Mouse (Mus musculus): ENCODE measurements around the gene Prdm16. TPM values are rescaled to one million over a fixed set of nuclear protein-coding genes. Genes with fewer than 3 reads are reported as not detected.

Prdm16 gene
- polyA plus RNA-seq, 1 experiment from 2014 or later: 22.4 TPM

DNA sequence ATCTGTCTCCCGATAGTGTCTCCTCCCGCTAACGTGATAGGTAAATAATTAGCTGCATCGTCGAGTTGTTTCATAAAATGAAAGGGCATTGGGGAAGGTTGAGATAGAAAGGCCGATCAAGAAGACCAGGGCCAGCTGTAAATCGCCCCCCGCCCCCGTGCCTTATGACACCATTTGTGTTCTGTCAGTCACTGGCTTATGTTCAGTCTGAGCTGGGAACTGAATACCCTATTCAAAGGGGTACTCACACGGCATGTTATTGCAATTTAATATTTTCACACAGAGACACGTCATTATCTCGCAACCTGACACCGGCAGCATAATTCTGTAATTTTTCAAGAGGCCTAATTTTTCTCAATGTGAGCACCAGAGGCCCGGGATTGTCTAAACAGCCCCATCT lies 11.0 kb downstream of the Prdm16 start:
- Histone ChIP-seq H3K4me1 (peaks cover 49% of the 10 kb centered on the region), H3K9me3 (no peaks in the 10 kb centered on the region), H3K27ac (no peak overlapping the region), H3K4me2 (no peak overlapping the region), H3K36me3 (no peaks in the 10 kb centered on the region), H3K4me3 (no peak overlapping the region), H3K9ac (no peak overlapping the region), H3K27me3 (peaks cover 10% of the 10 kb centered on the region)
- WGBS: 35% methylated on average over 14 of the region's 14 CpGs
- ATAC-seq (ENCODE audit: borderline replicate concordance, extremely low read depth, low FRiP score, low TSS enrichment): no peak

DNA sequence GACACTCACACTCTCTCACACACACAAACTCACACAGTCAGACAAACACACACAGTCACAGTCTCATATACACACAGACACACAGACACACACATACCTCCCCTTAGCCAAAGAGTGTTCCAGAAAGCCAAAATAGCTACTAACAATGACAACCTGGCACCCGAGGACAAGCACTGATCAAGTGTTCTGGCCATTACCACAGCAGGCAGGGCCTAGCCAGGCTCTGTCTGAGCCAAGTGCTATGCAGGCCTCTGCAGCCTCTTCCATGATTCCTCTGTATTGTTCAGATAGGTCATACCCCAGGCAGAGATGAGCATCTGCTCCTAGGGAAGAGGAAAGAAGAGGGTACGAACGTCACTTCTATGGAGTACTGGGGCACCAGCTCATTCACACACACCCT lies 13.4 kb downstream of the Prdm16 start:
- Histone ChIP-seq H3K4me3 (no peak overlapping the region), H3K36me3 (no peaks in the 10 kb centered on the region), H3K9me3 (no peaks in the 10 kb centered on the region), H3K27ac (no peak overlapping the region), H3K27me3 (no peaks in the 10 kb centered on the region), H3K9ac (no peak overlapping the region), H3K4me1 (peaks cover 32% of the 10 kb centered on the region), H3K4me2 (no peak overlapping the region)
- 77% methylated on average over 3 of the region's 3 CpGs for WGBS
- ATAC-seq (ENCODE audit: borderline replicate concordance, extremely low read depth, low FRiP score, low TSS enrichment): no peak

DNA sequence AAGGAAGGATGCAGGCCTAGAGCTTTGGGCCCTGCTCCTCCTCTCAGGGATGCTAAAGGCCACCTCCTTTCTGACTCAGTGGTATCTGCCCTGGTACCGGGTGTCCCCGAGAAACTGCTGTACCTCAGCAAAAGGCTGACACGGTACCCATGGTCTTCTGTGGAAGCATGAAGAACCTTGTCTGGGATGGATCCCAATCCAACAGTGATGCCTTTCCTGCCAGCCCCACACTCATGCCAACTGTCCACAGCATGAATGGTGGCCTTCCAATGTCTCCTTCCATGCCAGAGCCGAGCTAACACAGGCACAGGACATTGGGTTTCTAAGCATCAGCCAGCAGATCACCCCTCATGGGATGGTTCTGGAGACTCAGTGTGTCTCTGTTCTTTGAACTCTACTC lies 14.2 kb downstream of the Prdm16 start:
- no peak overlapping the region for H3K27ac ChIP-seq
- no peak overlapping the region for H3K4me3 ChIP-seq
- H3K36me3 ChIP-seq: no peaks in the 10 kb centered on the region
- no peak overlapping the region for H3K4me2 ChIP-seq
- ATAC-seq (ENCODE audit: borderline replicate concordance, extremely low read depth, low FRiP score, low TSS enrichment): no peak
- no peaks in the 10 kb centered on the region for H3K27me3 ChIP-seq
- no peak overlapping the region for H3K9ac ChIP-seq
- 90% methylated on average over 4 of the region's 4 CpGs for WGBS
- H3K4me1 ChIP-seq: peaks cover 36% of the 10 kb centered on the region
- no peaks in the 10 kb centered on the region for H3K9me3 ChIP-seq

DNA sequence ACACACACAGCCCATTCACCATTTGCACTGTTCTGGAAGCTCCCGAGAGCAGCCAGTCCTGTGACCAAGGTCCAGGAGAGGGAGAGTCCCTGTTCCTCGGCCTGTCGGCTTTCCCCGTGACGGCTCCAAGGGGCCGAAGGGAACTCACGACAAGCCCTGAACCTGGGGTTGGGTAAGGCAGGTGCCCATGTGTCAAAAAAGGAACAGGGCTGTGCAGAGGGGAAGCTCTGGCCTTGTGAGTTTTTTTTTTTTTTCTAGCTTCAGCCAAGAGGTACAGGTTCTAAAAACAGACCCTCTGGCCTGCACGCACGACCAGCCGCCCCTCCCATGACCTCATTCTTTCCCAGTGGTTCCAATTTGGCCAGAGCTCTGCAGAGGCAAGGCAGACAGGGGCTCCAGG lies 25.5 kb downstream of the Prdm16 start:
- Histone ChIP-seq H3K9ac (no peak overlapping the region), H3K27me3 (no peaks in the 10 kb centered on the region), H3K4me3 (no peak overlapping the region), H3K4me2 (no peak overlapping the region), H3K4me1 (no peaks in the 10 kb centered on the region), H3K36me3 (no peaks in the 10 kb centered on the region), H3K27ac (no peak overlapping the region), H3K9me3 (no peaks in the 10 kb centered on the region)
- ATAC-seq (ENCODE audit: borderline replicate concordance, extremely low read depth, low FRiP score, low TSS enrichment): no peak
- 84% methylated on average over 10 of the region's 10 CpGs for WGBS

DNA sequence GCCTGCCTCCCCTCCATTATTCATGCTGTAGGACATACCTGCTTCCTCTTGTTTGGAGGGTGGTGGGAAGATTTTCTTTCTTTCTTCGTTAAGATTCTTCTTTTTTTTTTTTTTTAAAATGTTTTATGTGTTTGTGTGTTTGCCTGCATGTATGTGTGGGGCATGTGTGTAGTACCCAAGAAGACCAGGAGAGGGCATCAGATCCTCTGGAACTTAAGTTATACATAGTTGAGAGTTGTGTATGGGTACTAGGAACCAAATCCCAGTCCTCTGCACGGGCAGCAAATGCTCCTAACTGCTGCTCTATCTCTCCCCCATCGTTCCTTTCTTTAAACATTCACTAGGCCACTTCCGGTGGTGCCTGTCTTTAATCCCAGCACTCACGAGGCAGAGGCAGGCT lies 28.9 kb downstream of the Prdm16 start:
- Histone ChIP-seq H3K4me3 (no peak overlapping the region), H3K27ac (no peak overlapping the region)
- 77% methylated on average over 5 of the region's 5 CpGs for WGBS

DNA sequence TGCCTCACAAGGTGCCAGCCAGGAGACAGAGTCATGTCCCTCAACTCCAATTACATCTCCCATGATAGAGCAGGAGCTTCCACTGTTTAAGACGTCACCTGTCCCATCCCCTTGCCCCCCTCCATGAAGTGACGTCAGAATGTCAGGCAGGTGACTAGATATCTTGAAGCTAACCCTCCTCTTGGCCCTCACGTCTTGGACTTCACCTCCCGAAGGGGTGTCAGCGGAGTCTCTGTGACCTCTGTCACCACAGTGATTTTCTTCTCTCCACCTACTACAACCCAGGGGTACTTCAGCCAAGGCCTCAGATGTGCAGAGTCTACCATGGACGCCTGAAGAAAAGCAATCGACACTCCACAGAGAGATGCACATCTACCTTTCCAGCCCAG lies 32.2 kb downstream of the Prdm16 start:
- WGBS: 75% methylated on average over 7 of the region's 7 CpGs
- no peaks in the 10 kb centered on the region for H3K36me3 ChIP-seq
- H3K27ac ChIP-seq: no peak overlapping the region
- no peak overlapping the region for H3K9ac ChIP-seq
- H3K4me1 ChIP-seq: peaks cover 12% of the 10 kb centered on the region; the same call in 1 of the 2 replicates
- no peak overlapping the region for H3K4me2 ChIP-seq
- no peak overlapping the region for H3K4me3 ChIP-seq
- ATAC-seq (ENCODE audit: borderline replicate concordance, extremely low read depth, low FRiP score, low TSS enrichment): no peak
- no peaks in the 10 kb centered on the region for H3K9me3 ChIP-seq
- H3K27me3 ChIP-seq: no peaks in the 10 kb centered on the region; the same call in 1 of the 2 replicates

More for the DNA sequence above, 28.9 kb downstream of the Prdm16 start:
- H3K9ac ChIP-seq: no peak overlapping the region
- no peak overlapping the region for H3K4me2 ChIP-seq
- no peaks in the 10 kb centered on the region for H3K9me3 ChIP-seq
- no peak for ATAC-seq (ENCODE audit: borderline replicate concordance, extremely low read depth, low FRiP score, low TSS enrichment)
- H3K4me1 ChIP-seq: 0 out of 2 replicates have a peak, but pooled peaks cover under 1% of the 10 kb centered on the region
- H3K36me3 ChIP-seq: no peaks in the 10 kb centered on the region
- no peaks in the 10 kb centered on the region; the same call in 1 of the 2 replicates for H3K27me3 ChIP-seq

DNA sequence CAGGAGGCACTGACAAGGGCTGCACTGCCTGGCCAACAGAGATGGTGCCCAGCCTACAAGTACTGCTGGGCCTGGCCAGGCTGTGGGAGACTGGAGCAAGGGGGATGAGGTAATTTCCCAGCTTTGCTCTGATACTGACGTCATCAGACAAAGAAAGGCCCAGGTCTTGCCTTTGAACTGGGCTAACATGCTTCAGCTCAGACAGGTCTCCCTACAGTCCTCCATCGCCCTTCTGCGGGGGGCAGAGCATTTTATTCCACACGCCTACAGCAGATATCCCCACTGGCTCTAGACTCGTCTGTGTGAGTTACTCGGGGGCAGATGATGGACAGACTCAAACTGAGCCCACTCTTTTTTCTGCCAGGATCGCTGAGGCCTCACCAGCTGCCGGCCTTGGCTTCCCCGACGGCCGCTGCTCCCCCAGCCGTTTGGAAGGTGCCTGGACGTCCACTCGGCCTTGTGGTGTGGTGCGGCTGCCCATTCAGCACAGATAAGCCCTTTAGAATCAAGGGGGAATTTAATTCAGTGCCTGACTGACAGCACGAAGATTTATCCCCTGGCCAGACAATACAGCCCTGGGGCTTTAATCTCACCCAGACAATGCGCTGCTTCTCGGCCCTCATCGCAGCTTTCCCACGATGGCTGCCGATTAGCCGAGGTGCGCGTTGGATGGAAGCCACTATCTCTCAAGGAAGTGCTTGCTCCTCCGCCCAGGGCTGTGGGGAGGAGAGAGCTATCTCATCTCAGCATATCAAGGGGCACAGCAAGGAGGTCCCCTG lies 32.8 kb downstream of the Prdm16 start:
- ATAC-seq (ENCODE audit: borderline replicate concordance, extremely low read depth, low FRiP score, low TSS enrichment): no peak
- Histone ChIP-seq H3K27ac (no peak overlapping the region), H3K27me3 (no peaks in the 10 kb centered on the region; the same call in 1 of the 2 replicates), H3K36me3 (no peaks in the 10 kb centered on the region), H3K4me1 (peaks cover 12% of the 10 kb centered on the region; the same call in 1 of the 2 replicates), H3K4me2 (no peak overlapping the region), H3K9me3 (no peaks in the 10 kb centered on the region), H3K9ac (no peak overlapping the region), H3K4me3 (no peak overlapping the region)
- WGBS: 55% methylated on average over 25 of the region's 25 CpGs

DNA sequence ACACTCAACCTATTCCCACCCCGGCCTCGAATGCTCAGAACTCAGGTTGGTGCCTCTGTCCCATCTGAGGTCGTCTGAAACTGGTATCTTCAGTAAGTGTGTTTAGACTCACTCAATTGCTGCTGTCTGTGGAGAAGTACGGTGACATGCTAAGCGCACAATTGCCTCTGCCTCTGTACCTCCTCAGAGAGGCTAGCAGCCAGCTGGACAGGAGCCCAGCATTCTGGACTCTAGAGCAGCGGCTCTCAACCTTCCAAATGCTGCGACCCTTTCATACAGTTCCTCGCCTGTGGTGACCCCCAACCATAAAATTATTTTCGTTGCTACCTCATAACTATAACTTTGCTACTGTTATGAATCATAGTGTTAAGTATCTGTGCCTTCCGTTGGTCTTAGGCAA lies 34.3 kb downstream of the Prdm16 start:
- Histone ChIP-seq H3K9me3 (no peaks in the 10 kb centered on the region), H3K4me2 (no peak overlapping the region), H3K4me1 (peaks cover 12% of the 10 kb centered on the region; the same call in 1 of the 2 replicates), H3K36me3 (no peaks in the 10 kb centered on the region), H3K27ac (no peak overlapping the region), H3K9ac (no peak overlapping the region), H3K4me3 (no peak overlapping the region), H3K27me3 (no peaks in the 10 kb centered on the region; the same call in 1 of the 2 replicates)
- 59% methylated on average over 10 of the region's 10 CpGs for WGBS
- no peak for ATAC-seq (ENCODE audit: borderline replicate concordance, extremely low read depth, low FRiP score, low TSS enrichment)

DNA sequence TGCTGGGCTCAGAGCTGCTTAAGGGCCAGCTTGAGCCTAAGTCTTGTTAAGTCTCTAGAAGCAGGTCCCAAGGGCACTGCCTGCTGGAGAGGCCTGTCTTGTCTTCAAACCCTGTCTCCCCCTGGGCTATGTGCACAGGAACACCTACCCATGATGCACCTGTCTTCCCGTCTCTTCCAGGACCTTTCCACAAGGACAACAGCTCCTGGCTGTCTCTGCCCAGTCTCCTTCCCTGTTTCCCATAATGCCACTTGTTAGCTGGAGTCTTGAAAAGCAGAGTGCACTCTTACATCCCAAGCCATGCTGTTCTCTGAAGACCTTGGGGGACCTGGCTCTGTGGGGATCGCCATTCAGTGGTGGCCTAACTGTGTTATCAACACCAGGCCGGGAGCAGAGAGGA lies 35.7 kb downstream of the Prdm16 start:
- no peaks in the 10 kb centered on the region; the same call in 1 of the 2 replicates for H3K27me3 ChIP-seq
- H3K4me1 ChIP-seq: peaks cover 12% of the 10 kb centered on the region; the same call in 1 of the 2 replicates
- 66% methylated on average over 3 of the region's 3 CpGs for WGBS
- H3K9ac ChIP-seq: no peak overlapping the region
- H3K4me2 ChIP-seq: no peak overlapping the region
- H3K4me3 ChIP-seq: no peak overlapping the region
- H3K9me3 ChIP-seq: no peaks in the 10 kb centered on the region
- no peaks in the 10 kb centered on the region for H3K36me3 ChIP-seq
- no peak overlapping the region for H3K27ac ChIP-seq
- ATAC-seq (ENCODE audit: borderline replicate concordance, extremely low read depth, low FRiP score, low TSS enrichment): no peak

DNA sequence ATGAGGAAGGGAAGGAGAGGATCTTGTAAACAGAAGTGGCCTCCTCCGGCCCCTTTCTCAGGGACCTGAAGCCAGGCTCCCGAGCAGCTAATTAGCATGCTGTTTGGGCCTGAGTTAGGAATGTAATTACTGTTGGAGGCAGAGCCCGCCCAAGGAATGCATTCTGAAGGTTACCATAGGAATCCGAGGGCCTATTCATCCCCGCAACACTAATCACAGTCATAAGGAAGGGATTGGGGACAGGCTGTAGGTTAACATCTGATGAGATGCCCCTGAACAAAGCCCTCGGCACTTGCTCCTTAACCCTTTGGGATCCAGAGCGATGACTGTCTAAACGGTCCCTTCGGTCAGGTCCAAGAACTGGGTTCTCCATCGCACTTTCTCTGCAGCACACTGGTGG lies 36.7 kb downstream of the Prdm16 start:
- Histone ChIP-seq H3K4me1 (peaks cover 16% of the 10 kb centered on the region; the same call in 1 of the 2 replicates), H3K9me3 (no peaks in the 10 kb centered on the region), H3K36me3 (no peaks in the 10 kb centered on the region), H3K4me3 (no peak overlapping the region), H3K4me2 (no peak overlapping the region), H3K27ac (no peak overlapping the region), H3K27me3 (peaks cover 3% of the 10 kb centered on the region; the same call in 1 of the 2 replicates), H3K9ac (no peak overlapping the region)
- 58% methylated on average over 10 of the region's 10 CpGs for WGBS
- no peak for ATAC-seq (ENCODE audit: borderline replicate concordance, extremely low read depth, low FRiP score, low TSS enrichment)

DNA sequence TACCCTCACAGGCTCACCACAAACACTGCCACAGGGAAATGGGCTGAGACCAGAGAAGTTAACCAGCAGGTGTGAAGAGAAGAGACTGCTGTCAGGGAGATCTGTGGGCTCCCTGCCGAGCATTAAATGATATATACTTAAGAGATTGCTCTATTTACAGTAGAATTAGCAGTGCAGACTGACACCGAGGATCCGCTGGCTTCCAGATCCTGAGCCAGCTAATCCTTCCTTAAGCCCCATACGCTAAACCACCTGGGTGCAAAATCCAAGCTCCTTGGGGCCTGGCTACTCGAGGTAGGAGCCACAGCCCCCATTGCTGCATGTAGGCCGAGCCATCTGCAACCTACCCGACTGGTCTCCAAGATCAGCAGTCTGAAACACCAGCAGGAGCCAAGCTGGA lies 38.3 kb downstream of the Prdm16 start:
- H3K9ac ChIP-seq: no peak overlapping the region
- H3K27ac ChIP-seq: no peak overlapping the region
- peaks cover 6% of the 10 kb centered on the region; the same call in 1 of the 2 replicates for H3K27me3 ChIP-seq
- no peaks in the 10 kb centered on the region for H3K9me3 ChIP-seq
- ATAC-seq (ENCODE audit: borderline replicate concordance, extremely low read depth, low FRiP score, low TSS enrichment): no peak
- H3K4me3 ChIP-seq: no peak overlapping the region
- WGBS: 41% methylated on average over 7 of the region's 7 CpGs
- H3K4me2 ChIP-seq: no peak overlapping the region
- H3K36me3 ChIP-seq: no peaks in the 10 kb centered on the region
- peaks cover 31% of the 10 kb centered on the region for H3K4me1 ChIP-seq

DNA sequence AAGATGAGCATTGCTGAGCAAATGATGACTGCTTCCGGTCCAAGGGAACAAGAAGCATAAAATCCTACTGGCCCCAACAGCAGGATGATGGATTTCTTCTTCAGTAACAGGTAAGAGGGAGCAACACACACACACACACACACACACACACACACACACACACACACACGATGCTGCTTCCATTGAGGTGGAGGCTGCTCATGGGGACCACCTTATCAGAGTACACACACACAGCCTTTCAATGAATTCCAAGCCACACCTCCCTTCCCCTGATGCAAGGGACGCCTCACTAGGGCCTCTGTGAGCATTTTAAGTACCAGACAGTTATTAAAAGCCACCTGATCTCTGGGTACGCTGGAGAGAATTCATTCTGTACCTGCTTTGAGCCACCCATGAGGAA lies 39.9 kb downstream of the Prdm16 start:
- no peak overlapping the region for H3K4me3 ChIP-seq
- no peak overlapping the region for H3K9ac ChIP-seq
- peaks cover 9% of the 10 kb centered on the region; the same call in 1 of the 2 replicates for H3K27me3 ChIP-seq
- no peaks in the 10 kb centered on the region for H3K9me3 ChIP-seq
- no peak for ATAC-seq (ENCODE audit: borderline replicate concordance, extremely low read depth, low FRiP score, low TSS enrichment)
- H3K36me3 ChIP-seq: no peaks in the 10 kb centered on the region
- H3K4me2 ChIP-seq: no peak overlapping the region
- WGBS: 37% methylated on average over 4 of the region's 4 CpGs
- peaks cover 38% of the 10 kb centered on the region for H3K4me1 ChIP-seq
- H3K27ac ChIP-seq: no peak overlapping the region
